Mouse (Mus musculus) kidney, embryonic 15.5 days (tissue): Measurements from ENCODE around the gene Rnaseh2c. TPM values are rescaled to one million over a fixed set of nuclear protein-coding genes. Genes with fewer than 3 reads are reported as not detected.

Experiments used
- ATAC-seq: fragments of 200-750 bp; cut with Nextera tagmentation; replicated peaks from 2 replicates; pipeline ENCODE4 v1.8.0; 2017; ENCODE audit warnings: moderate TSS enrichment; ENCODE audit not compliant: low FRiP score
- H3K27ac ChIP-seq: fragments of 300-500 bp; sonication (generic); 2 replicates; pipeline ENCODE4 v1.5.1; 2015; ENCODE audit warnings: mild to moderate bottlenecking, inconsistent platforms
- H3K27me3 ChIP-seq: fragments of 300-500 bp; sonication (generic); 2 replicates; pipeline ENCODE4 v1.6.1; 2015; ENCODE audit warnings: inconsistent platforms
- H3K36me3 ChIP-seq: fragments of 300-500 bp; sonication (generic); 2 replicates; pipeline ENCODE4 v1.6.1; 2015; ENCODE audit warnings: inconsistent platforms
- H3K4me1 ChIP-seq: fragments of 300-500 bp; sonication (generic); 2 replicates; pipeline ENCODE4 v1.6.1; 2015; ENCODE audit warnings: inconsistent platforms
- H3K4me2 ChIP-seq: fragments of 300-500 bp; sonication (generic); 2 replicates; pipeline ENCODE4 v1.6.1; 2015; ENCODE audit warnings: moderate library complexity, mild to moderate bottlenecking, inconsistent platforms
- H3K4me3 ChIP-seq: fragments of 300-500 bp; sonication (generic); replicated peaks from 2 replicates; pipeline ENCODE4 v1.5.1; 2015; ENCODE audit warnings: mild to moderate bottlenecking, inconsistent platforms
- H3K9ac ChIP-seq: fragments of 300-500 bp; sonication (generic); 2 replicates; pipeline ENCODE4 v1.6.1; 2015; ENCODE audit warnings: mild to moderate bottlenecking, inconsistent platforms
- H3K9me3 ChIP-seq: fragments of 300-500 bp; sonication (generic); replicated peaks from 2 replicates; pipeline ENCODE4 v1.6.1; 2016; ENCODE audit warnings: inconsistent platforms
- WGBS: fragments of 180-500 bp; shearing (Covaris S2); methylation state at CpG from one replicate; pipeline ENCODE4 v1.1.7; 2015; ENCODE audit warnings: mixed read lengths; 5-methylcytosine and 5-hydroxymethylcytosine counted together
- polyA plus RNA-seq: library from polyadenylated mRNA; unstranded; fragments of >200 nt; fragmentation: Nextera tagmentation; extraction: Ambion mirVana; gene quantifications from 2 replicates; pipeline ENCODE4 v1.2.1, GENCODE M21; 2015

The Rnaseh2c gene
- 158 and 163 TPM in 2 replicates for polyA plus RNA-seq

DNA sequence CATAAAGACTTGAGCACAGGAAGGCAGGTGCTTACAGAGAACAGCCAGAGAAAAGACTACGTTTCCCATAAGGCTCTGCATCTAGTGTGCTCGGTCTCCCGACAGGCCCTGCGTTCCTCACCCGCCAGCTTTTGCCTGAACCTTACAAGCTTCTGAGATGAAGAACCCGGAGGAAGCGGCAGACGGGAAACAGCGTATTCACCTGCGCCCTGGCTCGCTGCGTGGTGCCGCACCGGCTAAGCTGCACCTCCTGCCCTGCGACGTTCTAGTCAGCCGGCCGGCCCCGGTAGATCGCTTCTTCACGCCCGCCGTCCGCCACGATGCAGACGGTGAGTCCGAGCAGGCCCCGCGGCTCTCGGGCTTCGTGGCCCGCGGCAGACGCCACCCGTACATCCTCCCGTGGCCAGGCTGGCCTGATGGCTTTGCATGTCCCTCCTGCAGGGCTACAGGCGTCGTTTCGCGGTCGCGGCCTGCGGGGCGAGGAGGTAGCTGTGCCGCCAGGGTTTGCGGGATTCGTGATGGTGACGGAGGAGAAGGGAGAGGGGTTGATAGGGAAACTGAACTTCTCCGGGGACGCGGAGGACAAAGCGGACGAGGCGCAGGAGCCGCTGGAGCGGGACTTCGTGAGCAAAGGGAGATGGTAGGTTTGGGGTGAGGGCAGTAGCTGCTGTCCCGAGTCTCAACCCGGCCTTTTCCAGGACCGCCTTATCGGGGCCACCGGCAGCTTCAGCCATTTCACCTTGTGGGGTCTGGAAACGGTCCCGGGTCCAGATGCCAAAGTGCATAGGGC, at the start of gene Rnaseh2c:
Gene Rnaseh2c (plus strand): TSS at position 122 of the 790 bp plus-strand sequence.
- Histone ChIP-seq H3K4me3 (peak within 1 kb of the TSS; percentile 71), H3K4me2 (peak within 1 kb of the TSS; percentile 71), H3K9ac (peak within 1 kb of the TSS; percentile 79), H3K27me3 (no peaks in the 10 kb centered on the region), H3K27ac (peak within 1 kb of the TSS; percentile 89), H3K9me3 (no peaks in the 10 kb centered on the region), H3K4me1 (peaks cover 14% of the 10 kb centered on the region), H3K36me3 (peaks cover 43% of the 10 kb centered on the region)
- under 1% methylated on average over 64 of the region's 64 CpGs for WGBS
- ATAC-seq: peak; percentile 87

DNA sequence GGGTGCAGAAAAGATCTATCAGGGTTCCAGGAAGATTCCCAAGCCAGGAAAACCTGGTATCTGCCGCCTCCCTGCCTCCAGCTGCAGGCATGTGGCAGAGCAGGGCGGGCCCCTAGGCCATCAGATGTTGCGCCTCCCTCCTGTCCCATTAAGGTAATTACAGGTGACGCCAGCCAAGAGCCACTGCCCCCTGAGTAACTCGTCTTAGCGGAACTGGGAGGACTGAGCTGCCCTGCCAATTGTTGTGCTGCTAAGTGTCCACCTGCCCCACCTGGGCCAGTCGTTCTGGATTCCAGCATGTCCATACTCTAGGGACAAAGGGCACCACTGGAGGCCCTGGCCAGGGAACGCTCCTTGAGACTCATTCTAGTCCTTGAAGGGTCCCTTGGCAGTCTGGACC, 47.9 kb upstream of the Rnaseh2c start:
- Histone ChIP-seq H3K4me3 (no peak overlapping the region), H3K9me3 (no peaks in the 10 kb centered on the region), H3K36me3 (peaks cover 38% of the 10 kb centered on the region), H3K27me3 (peaks cover 31% of the 10 kb centered on the region), H3K4me2 (no peak overlapping the region), H3K4me1 (peaks cover 53% of the 10 kb centered on the region), H3K27ac (no peak overlapping the region), H3K9ac (no peak overlapping the region)
- ATAC-seq: 0 out of 2 replicates have a peak, but pooled peaks have one; percentile 12
- 49% methylated on average over 8 of the region's 8 CpGs for WGBS

DNA sequence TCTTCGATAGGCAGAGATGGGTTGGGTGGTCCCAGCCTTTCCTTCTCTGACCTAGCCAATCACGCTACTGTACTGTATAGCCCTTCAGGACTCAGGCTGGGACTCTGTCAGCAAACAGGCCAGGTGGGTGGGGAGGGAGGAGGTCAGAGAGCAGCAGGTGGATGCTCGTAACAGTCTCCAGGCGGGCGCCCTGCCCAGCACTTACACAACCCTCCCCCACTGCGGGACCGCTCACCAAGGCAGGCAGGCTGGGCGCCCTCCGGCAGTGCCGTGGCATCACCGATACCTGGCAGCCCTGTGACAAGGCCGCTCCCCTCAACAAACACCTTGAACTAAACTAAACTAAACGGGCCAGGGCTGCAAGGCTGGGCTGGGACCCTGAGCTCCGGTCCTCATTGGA, 47.5 kb upstream of the Rnaseh2c start:
- peaks cover 57% of the 10 kb centered on the region for H3K4me1 ChIP-seq
- no peak overlapping the region for H3K4me2 ChIP-seq
- H3K36me3 ChIP-seq: peaks cover 37% of the 10 kb centered on the region
- H3K27ac ChIP-seq: no peak overlapping the region
- no peaks in the 10 kb centered on the region for H3K9me3 ChIP-seq
- H3K27me3 ChIP-seq: peaks cover 35% of the 10 kb centered on the region
- peak; percentile 5; the same call in 1 of the 2 replicates for ATAC-seq
- H3K9ac ChIP-seq: no peak overlapping the region
- WGBS: 66% methylated on average over 14 of the region's 14 CpGs
- no peak overlapping the region for H3K4me3 ChIP-seq

DNA sequence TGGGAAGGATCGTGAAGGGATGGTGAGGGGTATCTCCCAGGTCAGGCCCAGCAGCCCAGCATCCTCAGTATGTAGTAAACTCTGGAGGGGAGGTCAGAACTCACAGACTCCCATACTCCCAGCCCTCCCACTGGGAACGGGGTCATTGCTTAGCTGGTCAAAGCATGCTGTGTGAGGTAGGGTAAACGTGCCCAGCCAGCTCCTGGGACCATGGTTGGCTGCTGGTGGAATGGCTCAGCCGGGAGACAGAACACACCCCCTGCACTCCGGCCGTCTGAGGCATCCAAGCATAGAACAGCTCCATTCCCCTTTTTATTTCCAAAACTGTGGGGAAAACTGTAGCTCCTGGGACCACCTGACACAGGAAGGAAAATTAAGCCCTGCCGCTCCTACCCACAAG, 43.5 kb upstream of the Rnaseh2c start:
- no peaks in the 10 kb centered on the region; the same call in 1 of the 2 replicates for H3K36me3 ChIP-seq
- WGBS: 25% methylated on average over 7 of the region's 7 CpGs
- peak overlapping the region; percentile 57 for H3K4me3 ChIP-seq
- H3K4me2 ChIP-seq: peak overlapping the region; percentile 84
- peak; percentile 59 for ATAC-seq
- H3K4me1 ChIP-seq: peaks cover 93% of the 10 kb centered on the region
- peak overlapping the region; percentile 45 for H3K9ac ChIP-seq
- peak overlapping the region; percentile 96 for H3K27ac ChIP-seq
- H3K27me3 ChIP-seq: peaks cover 73% of the 10 kb centered on the region
- H3K9me3 ChIP-seq: no peaks in the 10 kb centered on the region

DNA sequence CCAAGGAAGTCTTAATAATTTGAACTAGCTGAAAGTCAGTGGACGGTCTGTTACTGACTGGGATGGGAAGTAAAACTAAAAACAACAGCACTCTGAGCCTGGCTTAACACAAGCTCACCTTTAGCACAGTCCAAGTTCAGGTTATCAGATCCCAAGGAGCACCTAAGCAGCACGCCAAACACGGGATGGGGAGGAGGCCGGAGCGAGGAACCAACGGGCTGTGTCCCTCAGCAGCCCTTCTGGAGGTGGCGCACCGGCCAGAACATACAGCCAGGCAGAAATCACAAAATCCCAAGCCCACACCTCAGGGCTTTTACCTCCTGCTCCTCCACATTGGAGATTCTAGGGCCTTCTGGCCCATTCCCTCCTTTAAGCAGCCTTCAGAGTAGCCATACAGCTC, 42.9 kb upstream of the Rnaseh2c start:
- H3K36me3 ChIP-seq: no peaks in the 10 kb centered on the region
- H3K4me2 ChIP-seq: peak overlapping the region; percentile 84
- peaks cover 79% of the 10 kb centered on the region for H3K27me3 ChIP-seq
- H3K9ac ChIP-seq: peak overlapping the region; percentile 45
- no peaks in the 10 kb centered on the region for H3K9me3 ChIP-seq
- WGBS: 30% methylated on average over 8 of the region's 8 CpGs
- H3K27ac ChIP-seq: peak overlapping the region; percentile 96
- H3K4me3 ChIP-seq: peak overlapping the region; percentile 57
- no peak for ATAC-seq
- H3K4me1 ChIP-seq: peaks cover 88% of the 10 kb centered on the region

DNA sequence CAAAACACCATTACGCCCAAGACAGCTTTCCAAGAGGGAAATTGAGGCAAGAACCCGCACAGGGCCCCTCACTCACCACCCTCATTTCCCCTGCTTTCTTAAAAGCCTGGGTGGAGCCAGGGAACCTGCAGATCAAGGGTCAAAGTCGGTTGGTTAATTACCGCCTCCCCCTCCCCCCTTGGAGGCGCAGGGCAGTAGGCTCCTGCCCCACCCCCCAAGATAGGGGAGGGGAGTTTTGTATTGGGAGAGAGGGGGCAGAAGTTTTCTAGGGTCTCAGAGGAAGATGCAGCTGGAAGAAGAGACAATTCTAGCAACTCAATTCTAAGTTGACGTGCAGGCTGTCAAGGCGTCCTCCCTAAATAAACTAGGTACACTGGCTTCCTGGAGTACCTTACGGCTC, 42.4 kb upstream of the Rnaseh2c start:
- Histone ChIP-seq H3K9ac (peak overlapping the region; percentile 45), H3K36me3 (no peaks in the 10 kb centered on the region), H3K9me3 (no peaks in the 10 kb centered on the region), H3K27me3 (peaks cover 83% of the 10 kb centered on the region), H3K4me2 (peak overlapping the region; percentile 84), H3K4me3 (peak overlapping the region; percentile 57), H3K27ac (peak overlapping the region; percentile 96), H3K4me1 (peaks cover 87% of the 10 kb centered on the region)
- WGBS: 9% methylated on average over 7 of the region's 8 CpGs
- ATAC-seq: no peak

DNA sequence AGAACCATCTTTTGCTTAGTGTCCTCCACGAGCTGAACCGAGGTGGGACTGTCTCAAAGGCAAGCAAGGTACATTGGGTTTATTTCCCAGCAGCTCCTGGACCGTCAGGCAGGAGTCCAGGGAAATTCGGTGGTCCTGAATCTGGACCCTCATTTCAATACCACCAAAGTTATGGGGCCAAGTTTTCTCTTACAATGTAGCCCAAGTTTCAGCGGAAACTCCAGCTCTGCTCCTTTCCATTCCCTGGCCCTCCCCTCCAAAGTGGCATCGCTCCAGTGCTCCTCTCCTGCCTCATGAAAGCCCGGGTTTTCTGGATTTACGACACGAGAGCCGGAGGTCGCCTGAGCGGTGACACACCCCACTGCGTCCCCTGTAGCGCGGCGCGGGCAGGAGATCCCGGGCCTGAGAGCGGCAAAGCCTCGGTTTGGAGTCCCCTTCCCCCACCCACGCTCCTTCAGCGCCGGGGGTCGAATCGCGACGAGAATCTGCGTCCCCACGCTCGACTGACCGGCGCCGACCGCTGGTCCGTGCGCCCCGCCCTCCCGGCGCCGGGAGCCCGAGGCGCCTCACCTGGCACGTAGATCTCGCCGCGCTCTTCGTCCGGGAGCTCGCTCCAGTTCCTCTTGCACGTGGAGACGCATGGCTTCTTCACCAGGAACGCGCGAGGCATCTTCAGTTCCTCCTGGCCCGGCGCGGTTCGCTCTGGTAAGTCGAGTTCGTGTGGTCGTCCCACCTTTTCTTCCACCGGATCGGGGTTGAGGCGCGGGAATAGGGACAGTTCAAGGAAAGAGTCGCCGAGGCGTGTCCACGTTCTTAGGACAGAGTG, 41.8 kb upstream of the Rnaseh2c start:
- Histone ChIP-seq H3K9me3 (no peaks in the 10 kb centered on the region), H3K4me3 (peak overlapping the region; percentile 57), H3K9ac (peak overlapping the region; percentile 45), H3K4me2 (peak overlapping the region; percentile 84), H3K36me3 (no peaks in the 10 kb centered on the region), H3K27me3 (peaks cover 88% of the 10 kb centered on the region), H3K4me1 (peaks cover 81% of the 10 kb centered on the region), H3K27ac (peak overlapping the region; percentile 96)
- ATAC-seq: peak; percentile 49
- under 1% methylated on average over 69 of the region's 69 CpGs for WGBS

DNA sequence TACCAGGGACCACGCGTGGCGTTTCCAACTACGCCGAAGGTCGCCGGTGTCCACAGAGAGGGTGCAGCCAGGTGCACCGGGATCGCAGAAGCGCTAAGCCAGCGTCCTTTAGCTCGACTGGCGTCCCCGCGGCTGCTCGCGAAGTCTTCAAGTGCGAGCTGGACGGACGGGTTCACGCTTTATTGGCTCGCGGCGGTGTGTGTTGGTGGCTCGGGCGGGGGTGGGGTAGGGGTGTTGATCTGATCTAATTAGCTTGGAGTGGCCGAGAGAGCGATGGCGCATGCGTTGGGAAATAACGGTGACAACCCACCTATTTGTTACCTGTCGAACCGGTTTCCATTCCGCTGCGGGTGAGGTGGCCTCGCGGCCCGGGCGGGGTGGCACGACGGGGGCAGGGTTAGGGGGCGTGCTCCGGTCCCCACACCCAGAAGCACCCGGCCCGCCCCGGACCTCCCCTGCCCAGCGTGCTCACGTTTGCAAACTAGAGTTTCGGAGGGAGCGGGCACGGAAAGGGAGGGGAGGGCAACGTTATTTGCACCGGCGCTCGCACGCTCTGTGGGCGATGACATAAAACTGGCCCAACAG, 41.1 kb upstream of the Rnaseh2c start, which contains the start of gene Ovol1:
Gene Ovol1 (minus strand): TSS at position 190 of the 585 bp plus-strand sequence.
- H3K27ac ChIP-seq: peak within 1 kb of the TSS; percentile 96
- peaks cover 76% of the 10 kb centered on the region for H3K4me1 ChIP-seq
- no peaks in the 10 kb centered on the region for H3K36me3 ChIP-seq
- H3K9ac ChIP-seq: peak within 1 kb of the TSS; percentile 45
- H3K4me2 ChIP-seq: peak within 1 kb of the TSS; percentile 84
- peak; percentile 52 for ATAC-seq
- H3K27me3 ChIP-seq: peaks cover 87% of the 10 kb centered on the region
- no peaks in the 10 kb centered on the region for H3K9me3 ChIP-seq
- peak within 1 kb of the TSS; percentile 57 for H3K4me3 ChIP-seq
- WGBS: 1% methylated on average over 57 of the region's 57 CpGs

DNA sequence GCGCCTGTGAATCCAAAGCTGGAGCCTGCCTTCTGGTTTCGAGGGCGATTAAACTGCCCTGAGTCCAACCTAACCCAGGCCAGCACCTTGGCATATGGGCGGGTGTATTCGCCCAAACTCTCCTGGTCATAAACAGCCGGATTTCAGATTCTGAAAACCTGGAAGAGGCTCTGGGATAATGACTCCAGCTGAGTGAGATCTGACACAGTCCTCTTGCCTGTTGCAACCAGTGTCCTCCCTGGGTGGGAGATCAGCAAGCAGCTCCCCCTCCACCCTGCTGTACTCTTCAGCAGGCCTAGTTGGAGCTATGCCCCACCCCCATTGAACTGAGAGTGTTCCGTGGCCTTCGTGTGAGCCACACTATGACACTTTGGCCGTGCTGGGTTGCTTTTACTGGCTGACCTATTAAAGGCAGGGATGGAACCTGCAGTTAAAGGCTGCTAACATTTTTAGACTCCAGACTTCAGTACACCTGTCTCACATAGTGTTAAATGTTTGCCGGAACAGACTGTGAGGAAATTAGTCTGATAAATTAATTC, 40.4 kb upstream of the Rnaseh2c start:
- Histone ChIP-seq H3K27ac (peak overlapping the region; percentile 96), H3K27me3 (peaks cover 79% of the 10 kb centered on the region), H3K4me2 (peak overlapping the region; percentile 84), H3K9me3 (no peaks in the 10 kb centered on the region), H3K4me1 (peaks cover 76% of the 10 kb centered on the region), H3K9ac (no peak overlapping the region; the same call in 1 of the 2 replicates), H3K36me3 (no peaks in the 10 kb centered on the region), H3K4me3 (peak overlapping the region; percentile 57)
- 10% methylated on average over 10 of the region's 10 CpGs for WGBS
- ATAC-seq: peak; percentile 55

DNA sequence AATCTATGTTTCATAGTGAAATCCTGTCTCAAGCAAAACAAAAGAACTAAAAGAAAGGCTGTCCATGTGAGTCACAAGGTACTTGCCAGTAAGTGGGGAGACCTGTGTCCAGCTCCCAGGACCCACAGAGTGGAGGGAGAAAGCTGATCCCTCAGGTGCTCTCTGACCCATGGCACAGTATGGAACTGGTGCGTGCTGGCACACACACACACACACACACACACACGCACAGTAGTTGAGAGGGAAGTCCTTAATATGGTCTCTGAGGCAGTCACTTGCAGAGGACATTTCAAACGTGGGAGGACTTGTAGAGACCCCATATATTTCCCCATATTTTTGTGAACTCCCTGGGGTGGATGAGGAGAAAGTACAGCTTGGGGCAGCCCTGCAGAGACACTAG, 39.8 kb upstream of the Rnaseh2c start:
- ATAC-seq: 0 out of 2 replicates have a peak, but pooled peaks have one; percentile 29
- Histone ChIP-seq H3K36me3 (no peaks in the 10 kb centered on the region), H3K4me2 (peak overlapping the region; percentile 84), H3K27ac (peak overlapping the region; percentile 96), H3K4me1 (peaks cover 76% of the 10 kb centered on the region), H3K27me3 (peaks cover 74% of the 10 kb centered on the region), H3K9me3 (no peaks in the 10 kb centered on the region), H3K4me3 (peak overlapping the region; percentile 57), H3K9ac (no peak overlapping the region)
- WGBS: 30% methylated on average over 3 of the region's 3 CpGs

DNA sequence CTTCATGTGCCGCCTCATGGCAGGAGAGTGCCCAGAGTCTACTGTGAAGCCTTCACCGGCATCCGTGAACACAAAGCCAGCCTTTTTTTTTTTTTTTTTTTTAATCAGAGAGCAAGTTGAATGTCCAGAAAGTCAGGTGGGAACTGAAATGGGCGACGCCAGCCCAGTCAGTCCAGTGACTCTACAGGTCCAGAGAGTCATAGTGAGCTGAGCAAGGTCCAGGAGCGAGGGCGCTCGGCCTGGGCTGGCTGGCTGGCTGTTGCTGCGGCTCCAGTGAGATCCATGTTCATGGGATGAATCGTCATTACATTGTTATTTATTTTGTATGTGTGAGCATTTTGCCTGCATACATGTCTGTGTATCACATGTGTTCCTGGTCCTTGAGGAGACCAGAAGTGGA, 38.9 kb upstream of the Rnaseh2c start:
- Histone ChIP-seq H3K4me1 (peaks cover 71% of the 10 kb centered on the region), H3K4me3 (no peak overlapping the region), H3K4me2 (no peak overlapping the region), H3K9ac (no peak overlapping the region), H3K9me3 (no peaks in the 10 kb centered on the region), H3K27me3 (peaks cover 68% of the 10 kb centered on the region), H3K36me3 (no peaks in the 10 kb centered on the region), H3K27ac (no peak overlapping the region)
- ATAC-seq: no peak
- 83% methylated on average over 10 of the region's 10 CpGs for WGBS
